8 mouse cellular contexts compared by ENCODE assay signal in genomic region chr3:79286376-79287107, GRCm38 (mm10). TPM values are rescaled to one million over a fixed set of nuclear protein-coding genes. Genes with fewer than 3 reads are reported as not detected.
DNase-seq lines count a peak whose midpoint lies in the region; ATAC-seq and TF ChIP-seq lines count a peak whose summit lies in the region.

Gene Rapgef2 (minus strand): TSS chr3:79286517.

- H3K4me3 ChIP-seq in C2C12 (ENCODE audit: insufficient read depth, poor library complexity, severe bottlenecking): peak within 1 kb of the TSS; percentile 71
- H3K4me3 ChIP-seq in embryonic facial prominence, embryonic 13.5 days: peak within 1 kb of the TSS; percentile 97
- peak within 1 kb of the TSS; percentile 83 for H3K4me3 ChIP-seq in midbrain, postnatal 0 days (ENCODE audit: low read depth, low read length)
- peak within 1 kb of the TSS; percentile 94 for H3K4me3 ChIP-seq in stomach, embryonic 14.5 days (ENCODE audit: low read depth, low read length)

- H3K79me2 ChIP-seq in C2C12 (ENCODE audit: control insufficient read depth, insufficient read depth): peaks cover 49% of the 10 kb centered on the region

- H3K9ac ChIP-seq in embryonic facial prominence, embryonic 13.5 days: peak within 1 kb of the TSS; percentile 97
- peak within 1 kb of the TSS; percentile 88 for H3K9ac ChIP-seq in midbrain, postnatal 0 days (replicated peaks; ENCODE audit: low read length, poor library complexity, severe bottlenecking)
- H3K9ac ChIP-seq in stomach, embryonic 14.5 days (replicated peaks; ENCODE audit: low read depth, low read length): peak within 1 kb of the TSS; percentile 85

- H3ac ChIP-seq in C2C12 (ENCODE audit: control insufficient read depth, insufficient read length, low read depth): peak within 1 kb of the TSS; percentile 98

- peaks cover 44% of the 10 kb centered on the region for H3K79me3 ChIP-seq in C2C12 (ENCODE audit: low read depth)

- peak within 1 kb of the TSS; percentile 70 for H3K4me2 ChIP-seq in embryonic facial prominence, embryonic 13.5 days
- H3K4me2 ChIP-seq in midbrain, postnatal 0 days (ENCODE audit: low read depth, low read length, poor library complexity, severe bottlenecking): peak within 1 kb of the TSS; percentile 82
- peak within 1 kb of the TSS; percentile 76 for H3K4me2 ChIP-seq in stomach, embryonic 14.5 days (replicated peaks; ENCODE audit: low read depth, low read length)

- ATAC-seq in embryonic facial prominence, embryonic 13.5 days (ENCODE audit: insufficient number of reproducible peaks, insufficient read depth, low FRiP score, low TSS enrichment, low read depth): peak; percentile 75
- peak; percentile 80 for ATAC-seq in midbrain, postnatal 0 days (ENCODE audit: low FRiP score)
- ATAC-seq in stomach, embryonic 14.5 days (ENCODE audit: insufficient number of reproducible peaks, insufficient read depth, low FRiP score, low read depth): peak; percentile 71

- no peak for TF ChIP-seq CTCF in C2C12 (IDR thresholded peaks at IDR 0.05; ENCODE audit: control insufficient read depth, insufficient read depth, insufficient read length)
- no peak; the same call in 1 of the 2 replicates for TF ChIP-seq CTCF in midbrain, postnatal 0 days (IDR thresholded peaks at IDR 0.05)

- under 1% methylated on average over 83 of the region's 97 CpGs for WGBS in embryonic facial prominence, embryonic 13.5 days
- whole genome bisulfite sequencing in midbrain, postnatal 0 days: under 1% methylated on average over 86 of the region's 97 CpGs
- under 1% methylated on average over 66 of the region's 97 CpGs for WGBS in stomach, embryonic 14.5 days

- peaks cover 47% of the 10 kb centered on the region for H3K4me1 ChIP-seq in embryonic facial prominence, embryonic 13.5 days
- peaks cover 16% of the 10 kb centered on the region; the same call in 1 of the 2 replicates for H3K4me1 ChIP-seq in midbrain, postnatal 0 days (ENCODE audit: insufficient read depth, low read length)
- peaks cover 24% of the 10 kb centered on the region for H3K4me1 ChIP-seq in stomach, embryonic 14.5 days (ENCODE audit: control insufficient read depth, insufficient read depth, low read length)

- no peaks in the 10 kb centered on the region for H3K27me3 ChIP-seq in C2C12 (ENCODE audit: control insufficient read depth, insufficient read depth, insufficient read length)
- peaks cover 4% of the 10 kb centered on the region; the same call in 1 of the 2 replicates for H3K27me3 ChIP-seq in embryonic facial prominence, embryonic 13.5 days
- no peaks in the 10 kb centered on the region for H3K27me3 ChIP-seq in midbrain, postnatal 0 days (ENCODE audit: insufficient read depth, low read length)
- no peaks in the 10 kb centered on the region for H3K27me3 ChIP-seq in stomach, embryonic 14.5 days (ENCODE audit: control insufficient read depth, insufficient read depth, low read length)

- no peaks in the 10 kb centered on the region for H3K9me3 ChIP-seq in embryonic facial prominence, embryonic 13.5 days
- no peaks in the 10 kb centered on the region for H3K9me3 ChIP-seq in midbrain, postnatal 0 days (ENCODE audit: low read length)
- no peaks in the 10 kb centered on the region for H3K9me3 ChIP-seq in stomach, embryonic 14.5 days (ENCODE audit: control insufficient read depth, low read depth, low read length)

- peak within 1 kb of the TSS; percentile 98 for H3K27ac ChIP-seq in embryonic facial prominence, embryonic 13.5 days
- H3K27ac ChIP-seq in midbrain, postnatal 0 days (ENCODE audit: low read depth, low read length): peak within 1 kb of the TSS; percentile 91
- peak within 1 kb of the TSS; percentile 97 for H3K27ac ChIP-seq in stomach, embryonic 14.5 days (ENCODE audit: low read length)

- no peaks in the 10 kb centered on the region for H3K36me3 ChIP-seq in C2C12 (ENCODE audit: control insufficient read depth, insufficient read depth)
- H3K36me3 ChIP-seq in embryonic facial prominence, embryonic 13.5 days: no peaks in the 10 kb centered on the region
- no peaks in the 10 kb centered on the region for H3K36me3 ChIP-seq in midbrain, postnatal 0 days (ENCODE audit: insufficient read depth, low read length)
- no peaks in the 10 kb centered on the region for H3K36me3 ChIP-seq in stomach, embryonic 14.5 days (ENCODE audit: control insufficient read depth, insufficient read depth, low read length)

- peak; percentile 86 to 89 for DNase-seq in adrenal gland, postnatal 36 days
- DNase-seq in heart, adult 9 months (ENCODE audit: low spot score in 2 of 2): peak; percentile 83
- DNase-seq in kidney, adult 9 months: peak; percentile 80
- peak; percentile 72 for DNase-seq in liver
- peak; percentile 66 for DNase-seq in midbrain, postnatal 0 days (ENCODE audit: low spot score)

TF ChIP-seq in C2C12, 6 proteins besides CTCF, POLR2A, EP300 and RAD21:
- TF ChIP-seq CEBPB (IDR thresholded peaks at IDR 0.05; ENCODE audit: low read depth) (no peak), FOSL1 (IDR thresholded peaks at IDR 0.05; ENCODE audit: insufficient read depth, low read length, poor library complexity, severe bottlenecking) (no peak), USF1 (IDR thresholded peaks at IDR 0.05; ENCODE audit: low read depth) (no peak), MAX (IDR thresholded peaks at IDR 0.05) (no peak), MYOD1 (IDR thresholded peaks at IDR 0.05; ENCODE audit: control insufficient read depth, insufficient read length, low read depth) (no peak), MYOG (IDR thresholded peaks at IDR 0.05; ENCODE audit: control insufficient read depth, extremely low read depth, insufficient read length) (no peak)
TF ChIP-seq in C2C12: peak in this region for 0.

RNA-seq across cellular contexts. Expression of gene Rapgef2, which starts in this region (rescaled TPM):
- 5.6 TPM for polyA plus RNA-seq in C2C12 (2012; fragmentation: generic; extraction: Trizol)
- total RNA-seq in adrenal gland, postnatal 36 days (2021): 10 to 100 TPM; 22.9 to 23.0 TPM
- polyA plus RNA-seq in embryonic facial prominence, embryonic 13.5 days (2015; fragmentation: Nextera tagmentation; extraction: Ambion mirVana): 8.9 and 9.2 TPM in 2 replicates
- 56.9 and 60.4 TPM in 2 replicates for total RNA-seq in midbrain, postnatal 0 days (2014; rRNA removed)
- 9.6 and 9.7 TPM in 2 replicates for polyA plus RNA-seq in midbrain, postnatal 0 days (2015; fragmentation: Nextera tagmentation; extraction: Ambion mirVana)
- polyA plus RNA-seq in stomach, embryonic 14.5 days (2014; fragmentation: Nextera tagmentation; extraction: Ambion mirVana): 8.6 and 10.7 TPM in 2 replicates

Comparison
In these comparisons a context has a peak if more than half of its experiments do, and no peak if none do; other contexts are left out.
1. Peak in every context shown above with its lines: DNase-seq, ATAC-seq, H3K4me3 ChIP-seq and H3K27ac ChIP-seq.